Mouse (Mus musculus) kidney, embryonic 15.5 days (tissue): ENCODE measurements at regions not wholly inside any gene's neighbourhood (a gene's known extent, or its start where the extent isn't known, plus 50 kb on each side); places are given as distances from the start of the nearest gene placed in this dataset.

ENCODE experiments used
- ATAC-seq: fragments of 200-750 bp; cut with Nextera tagmentation; replicated peaks from 2 replicates; pipeline ENCODE4 v1.8.0; 2017; ENCODE audit warnings: moderate TSS enrichment; ENCODE audit not compliant: low FRiP score
- H3K27ac ChIP-seq: fragments of 300-500 bp; sonication (generic); 2 replicates; pipeline ENCODE4 v1.5.1; 2015; ENCODE audit warnings: mild to moderate bottlenecking, inconsistent platforms
- H3K27me3 ChIP-seq: fragments of 300-500 bp; sonication (generic); 2 replicates; pipeline ENCODE4 v1.6.1; 2015; ENCODE audit warnings: inconsistent platforms
- H3K36me3 ChIP-seq: fragments of 300-500 bp; sonication (generic); 2 replicates; pipeline ENCODE4 v1.6.1; 2015; ENCODE audit warnings: inconsistent platforms
- H3K4me1 ChIP-seq: fragments of 300-500 bp; sonication (generic); 2 replicates; pipeline ENCODE4 v1.6.1; 2015; ENCODE audit warnings: inconsistent platforms
- H3K4me2 ChIP-seq: fragments of 300-500 bp; sonication (generic); 2 replicates; pipeline ENCODE4 v1.6.1; 2015; ENCODE audit warnings: moderate library complexity, mild to moderate bottlenecking, inconsistent platforms
- H3K4me3 ChIP-seq: fragments of 300-500 bp; sonication (generic); replicated peaks from 2 replicates; pipeline ENCODE4 v1.5.1; 2015; ENCODE audit warnings: mild to moderate bottlenecking, inconsistent platforms
- H3K9ac ChIP-seq: fragments of 300-500 bp; sonication (generic); 2 replicates; pipeline ENCODE4 v1.6.1; 2015; ENCODE audit warnings: mild to moderate bottlenecking, inconsistent platforms
- H3K9me3 ChIP-seq: fragments of 300-500 bp; sonication (generic); replicated peaks from 2 replicates; pipeline ENCODE4 v1.6.1; 2016; ENCODE audit warnings: inconsistent platforms

GRCm38 (mm10) chr3:14317536-14317935 lies 163.0 kb upstream of the Slc7a12 start:
- ATAC-seq = peak; percentile 64
- no peaks in the 10 kb centered on the region for H3K4me1 ChIP-seq
- no peak overlapping the region for H3K4me2 ChIP-seq
- no peaks in the 10 kb centered on the region for H3K27me3 ChIP-seq
- H3K36me3 ChIP-seq = no peaks in the 10 kb centered on the region
- H3K27ac ChIP-seq = no peak overlapping the region
- no peak overlapping the region for H3K4me3 ChIP-seq
- no peaks in the 10 kb centered on the region for H3K9me3 ChIP-seq
- no peak overlapping the region for H3K9ac ChIP-seq
